Mouse (Mus musculus) lung, postnatal 4 days (tissue): ENCODE measurements around the gene Trpc2.
A peak's percentile ranks its signal among the peaks of the same experiment; 100 is the strongest.

Source experiments
- DNase-seq, 2 experiments: peaks; one replicate each; pipeline ENCODE4 v3.0.0; 2021

Gene Trpc2

GRCm38 (mm10) chr7:102102696-102103095 lies 19.8 kb downstream of the Trpc2 start:
- no peak for DNase-seq

- DNase-seq: no peak
Observed at GRCm38 (mm10) chr7:102103555-102103954, 20.6 kb downstream of the Trpc2 start.

GRCm38 (mm10) chr7:102104126-102104525 lies 21.2 kb downstream of the Trpc2 start:
- peak; percentile 29 to 62 for DNase-seq

- peak; percentile 38 to 50 for DNase-seq
Observed at GRCm38 (mm10) chr7:102106700-102107141, 23.8 kb downstream of the Trpc2 start.

GRCm38 (mm10) chr7:102108206-102108605 lies 25.3 kb downstream of the Trpc2 start:
- no peak for DNase-seq

- peak in 1 of 2 experiments; percentile 12 for DNase-seq
Observed at GRCm38 (mm10) chr7:102109171-102109570, 26.3 kb downstream of the Trpc2 start, which contains the start of gene Art5. Gene Art5, minus strand, starts transcription at chr7:102109489.

- DNase-seq: peak in 1 of 2 experiments; percentile 8
Observed at GRCm38 (mm10) chr7:102109746-102110145, 26.8 kb downstream of the Trpc2 start.

GRCm38 (mm10) chr7:102113151-102113729 lies 30.3 kb downstream of the Trpc2 start:
- peak in 1 of 2 experiments; percentile 21 for DNase-seq

GRCm38 (mm10) chr7:102116579-102117331 lies 33.8 kb downstream of the Trpc2 start, which contains the start of gene Chrna10:
Gene Chrna10, minus strand, starts transcription at chr7:102116828.
- DNase-seq: no peak

GRCm38 (mm10) chr7:102117382-102117781 lies 34.5 kb downstream of the Trpc2 start:
- no peak for DNase-seq

GRCm38 (mm10) chr7:102120326-102120725 lies 37.4 kb downstream of the Trpc2 start:
- no peak for DNase-seq

GRCm38 (mm10) chr7:102132395-102132794 lies 49.5 kb downstream of the Trpc2 start:
- DNase-seq: peak; percentile 18 to 42

- DNase-seq: peak in 1 of 2 experiments; percentile 38
Observed at GRCm38 (mm10) chr7:102137464-102137863, 54.5 kb downstream of the Trpc2 start.

- DNase-seq: no peak
Observed at GRCm38 (mm10) chr7:102137898-102138297, 55.0 kb downstream of the Trpc2 start.
